ENCODE assay signal across 7 mouse cellular contexts in genomic region chr3:40847018-40847417, GRCm38 (mm10). TPM values are rescaled to one million over a fixed set of nuclear protein-coding genes. Genes with fewer than 3 reads are reported as not detected.
DNase-seq lines count a peak whose midpoint lies in the region; ATAC-seq and TF ChIP-seq lines count a peak whose summit lies in the region.
"Not testable (repeated sequence)": the region's sequence is repeated elsewhere in the genome, so short reads cannot be mapped to it uniquely, and the experiment has no call there.

No protein-coding gene starts in this region.

- H3K4me2 ChIP-seq in midbrain, postnatal 0 days (ENCODE audit: low read depth, low read length, poor library complexity, severe bottlenecking): peak overlapping the region; percentile 51

- not testable (repeated sequence) for H3K27ac ChIP-seq in embryonic facial prominence, embryonic 10.5 days (replicated peaks)
- H3K27ac ChIP-seq in midbrain, postnatal 0 days (ENCODE audit: low read depth, low read length): peak overlapping the region; percentile 52; the same call in 1 of the 2 replicates

- peak; percentile 36 for DNase-seq in adrenal gland, postnatal 14 days
- DNase-seq in embryonic facial prominence, embryonic 10.5 days (ENCODE audit: low spot score): peak; percentile 65
- peak; percentile 57 to 68 for DNase-seq in heart, adult 18-20 months
- DNase-seq in kidney, adult 8-10 months: peak; percentile 54 to 64
- peak; percentile 74 for DNase-seq in liver
- peak; percentile 56 for DNase-seq in midbrain, postnatal 0 days (ENCODE audit: low spot score)
- peak; percentile 25 to 39 for DNase-seq in spleen, postnatal 14 days (ENCODE audit: low spot score in 2 of 2)

- not testable (repeated sequence) for H3K9me3 ChIP-seq in embryonic facial prominence, embryonic 10.5 days; midbrain, postnatal 0 days (ENCODE audit: low read length)

- WGBS in embryonic facial prominence, embryonic 10.5 days: 2% methylated on average over 20 of the region's 21 CpGs
- WGBS in midbrain, postnatal 0 days: 0% methylated on average over 10 of the region's 21 CpGs

- peak overlapping the region; percentile 60 for H3K4me3 ChIP-seq in embryonic facial prominence, embryonic 10.5 days
- H3K4me3 ChIP-seq in midbrain, postnatal 0 days (ENCODE audit: low read depth, low read length): peak overlapping the region; percentile 48

- peak; percentile 51 for TF ChIP-seq CTCF in midbrain, postnatal 0 days (IDR thresholded peaks at IDR 0.05)

- H3K4me1 ChIP-seq in embryonic facial prominence, embryonic 10.5 days; midbrain, postnatal 0 days (ENCODE audit: insufficient read depth, low read length): not testable (repeated sequence)

- H3K9ac ChIP-seq in midbrain, postnatal 0 days (replicated peaks; ENCODE audit: low read length, poor library complexity, severe bottlenecking): peak overlapping the region; percentile 56

- not testable (repeated sequence) for H3K36me3 ChIP-seq in embryonic facial prominence, embryonic 10.5 days (replicated peaks); midbrain, postnatal 0 days (ENCODE audit: insufficient read depth, low read length)

- ATAC-seq in midbrain, postnatal 0 days (ENCODE audit: low FRiP score): peak; percentile 69; the same call in 1 of the 2 replicates

- H3K27me3 ChIP-seq in embryonic facial prominence, embryonic 10.5 days (replicated peaks; ENCODE audit: low read depth, poor library complexity, severe bottlenecking); midbrain, postnatal 0 days (ENCODE audit: insufficient read depth, low read length): not testable (repeated sequence)

RNA-seq across cellular contexts. Expression of gene Abhd18, which starts 0.2 kb away (rescaled TPM):
- 6.8 and 7.7 TPM in 2 replicates for total RNA-seq in adrenal gland, postnatal 14 days (2021)
- polyA plus RNA-seq in embryonic facial prominence, embryonic 10.5 days (2016; fragmentation: Nextera tagmentation; extraction: Ambion mirVana): 4.7 and 6.0 TPM in 2 replicates
- 10 to 100 TPM; 66.7 to 77.1 TPM for total RNA-seq in heart, adult 18-20 months (2021)
- total RNA-seq in midbrain, postnatal 0 days (2014; rRNA removed): 14.8 and 15.9 TPM in 2 replicates
- polyA plus RNA-seq in midbrain, postnatal 0 days (2015; fragmentation: Nextera tagmentation; extraction: Ambion mirVana): 8.3 and 8.5 TPM in 2 replicates

RNA-seq across cellular contexts. Expression of gene Mfsd8, which starts 0.3 kb away (rescaled TPM):
- total RNA-seq in adrenal gland, postnatal 14 days (2021): 18.7 and 20.8 TPM in 2 replicates
- polyA plus RNA-seq in embryonic facial prominence, embryonic 10.5 days (2016; fragmentation: Nextera tagmentation; extraction: Ambion mirVana): 6.2 TPM in 2 replicates
- total RNA-seq in heart, adult 18-20 months (2021): 10 to 100 TPM; 19.7 to 21.7 TPM
- 8.5 and 10.2 TPM in 2 replicates for total RNA-seq in midbrain, postnatal 0 days (2014; rRNA removed)
- polyA plus RNA-seq in midbrain, postnatal 0 days (2015; fragmentation: Nextera tagmentation; extraction: Ambion mirVana): 6.7 TPM in 2 replicates

RNA-seq across cellular contexts. Expression of gene Plk4, which starts 47.2 kb away (rescaled TPM):
- 11.0 and 12.2 TPM in 2 replicates for total RNA-seq in adrenal gland, postnatal 14 days (2021)
- 83.9 and 84.1 TPM in 2 replicates for polyA plus RNA-seq in embryonic facial prominence, embryonic 10.5 days (2016; fragmentation: Nextera tagmentation; extraction: Ambion mirVana)
- 1 to 10 TPM in 1 of 2 experiments, under 1 TPM in 1; 0.84 to 2.5 TPM for total RNA-seq in heart, adult 18-20 months (2021)
- total RNA-seq in midbrain, postnatal 0 days (2014; rRNA removed): 8.7 and 9.7 TPM in 2 replicates
- polyA plus RNA-seq in midbrain, postnatal 0 days (2015; fragmentation: Nextera tagmentation; extraction: Ambion mirVana): 9.2 and 9.6 TPM in 2 replicates

RNA-seq across cellular contexts. Expression of gene 1700034I23Rik, which starts 55.3 kb away (rescaled TPM):
- 0.15 TPM in 2 replicates for total RNA-seq in adrenal gland, postnatal 14 days (2021)
- 0.07 and 0.20 TPM in 2 replicates for polyA plus RNA-seq in embryonic facial prominence, embryonic 10.5 days (2016; fragmentation: Nextera tagmentation; extraction: Ambion mirVana)
- total RNA-seq in heart, adult 18-20 months (2021): under 1 TPM; 0.12 to 0.28 TPM
- total RNA-seq in midbrain, postnatal 0 days (2014; rRNA removed): 0.14 TPM in 1 of 2 replicates, not detected in the other
- polyA plus RNA-seq in midbrain, postnatal 0 days (2015; fragmentation: Nextera tagmentation; extraction: Ambion mirVana): 0.13 and 0.28 TPM in 2 replicates
